Mouse (Mus musculus) hindbrain, embryonic 14.5 days (tissue): ENCODE data around the gene Ap1s3. TPM values are rescaled to one million over a fixed set of nuclear protein-coding genes. Genes with fewer than 3 reads are reported as not detected.
A peak's percentile ranks its signal among the peaks of the same experiment; 100 is the strongest.

Source experiments
- ATAC-seq: fragments of 200-750 bp; cut with Nextera tagmentation; 2 replicates; pipeline ENCODE4 v1.8.0; 2017; ENCODE audit warnings: moderate number of reproducible peaks, mild to moderate bottlenecking, moderate TSS enrichment, moderate library complexity; ENCODE audit not compliant: low FRiP score
- DNase-seq: peaks from one replicate; pipeline ENCODE4 v3.0.0-alpha.2; 2015; ENCODE audit warnings: low spot score
- H3K27ac ChIP-seq: fragments of 300-500 bp; sonication (generic); 2 replicates; pipeline ENCODE4 v1.5.1; 2014; ENCODE audit warnings: mild to moderate bottlenecking, moderate library complexity
- H3K27me3 ChIP-seq: fragments of 300-500 bp; sonication (generic); 2 replicates; pipeline ENCODE4 v1.6.1; 2014; ENCODE audit warnings: mild to moderate bottlenecking, low read length, mixed read lengths; ENCODE audit not compliant: control insufficient read depth, insufficient read depth
- H3K36me3 ChIP-seq: fragments of 300-500 bp; sonication (generic); replicated peaks from 2 replicates; pipeline ENCODE4 v1.6.1; 2014; ENCODE audit not compliant: control insufficient read depth, insufficient read depth
- H3K4me1 ChIP-seq: fragments of 300-500 bp; sonication (generic); replicated peaks from 2 replicates; pipeline ENCODE4 v1.6.1; 2014; ENCODE audit warnings: antibody characterized with exemption, low read length, mixed read lengths; ENCODE audit not compliant: control insufficient read depth, insufficient read depth
- H3K4me2 ChIP-seq: fragments of 300-500 bp; sonication (generic); replicated peaks from 2 replicates; pipeline ENCODE4 v1.6.1; 2014; ENCODE audit warnings: mild to moderate bottlenecking, moderate library complexity
- H3K4me3 ChIP-seq: fragments of 300-500 bp; sonication (generic); replicated peaks from 2 replicates; pipeline ENCODE4 v1.5.1; 2014; ENCODE audit warnings: mild to moderate bottlenecking, low read length
- H3K9ac ChIP-seq: fragments of 300-500 bp; sonication (generic); 2 replicates; pipeline ENCODE4 v1.6.1; 2014
- H3K9me3 ChIP-seq: fragments of 300-500 bp; sonication (generic); 2 replicates; pipeline ENCODE4 v1.6.1; 2016; ENCODE audit warnings: low read length; ENCODE audit not compliant: control insufficient read depth
- WGBS: fragments of 180-500 bp; shearing (Covaris S2); extraction: QIAGEN DNeasy Blood & Tissue Kit; methylation state at CpG from one replicate; pipeline ENCODE4 v1.1.7; 2014; 5-methylcytosine and 5-hydroxymethylcytosine counted together
- polyA plus RNA-seq: library from polyadenylated mRNA; unstranded; fragments of >200 nt; fragmentation: Nextera tagmentation; extraction: Ambion mirVana; gene quantifications from 2 replicates; pipeline ENCODE4 v1.2.1, GENCODE M21; 2014

Gene Ap1s3
- polyA plus RNA-seq, result 0.20 and 0.35 TPM in 2 replicates

DNA sequence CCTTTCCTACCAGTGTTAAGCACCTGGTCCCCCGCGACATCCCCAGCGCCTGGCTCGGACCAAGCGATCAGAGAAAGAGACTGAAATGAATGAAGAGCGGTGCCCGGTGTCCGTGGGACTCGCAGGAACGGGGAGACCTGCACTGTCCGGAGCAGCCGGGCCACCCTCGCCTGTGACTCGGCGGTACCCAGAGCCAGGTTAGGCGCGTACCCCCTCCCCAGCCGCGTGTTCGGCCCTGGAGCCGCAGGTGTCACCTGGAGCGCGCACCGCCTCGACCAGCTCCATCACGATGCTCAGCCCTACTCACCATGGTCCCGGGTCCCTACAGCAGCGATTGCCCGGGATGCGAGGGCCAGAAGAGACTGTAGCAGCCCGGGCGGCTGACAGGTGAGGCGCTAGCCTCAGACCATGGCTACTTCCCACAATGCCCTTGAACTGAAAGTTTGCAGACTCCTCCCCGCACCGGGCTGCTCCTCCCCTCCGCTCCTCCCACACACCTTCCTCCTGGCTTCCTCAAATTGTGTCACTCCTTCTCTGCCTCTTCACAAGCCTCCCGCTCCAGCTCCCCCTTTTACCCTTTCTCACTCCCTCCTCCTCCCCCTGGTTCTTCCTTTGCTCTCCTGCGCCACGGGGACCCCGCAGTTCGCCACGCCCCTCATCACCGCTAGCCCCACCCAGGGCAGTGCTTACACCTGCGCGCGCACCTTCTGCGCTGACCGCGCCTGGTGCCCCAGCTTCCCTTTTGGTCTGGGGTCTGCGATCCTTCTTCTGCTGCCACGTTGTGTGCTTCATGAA is at the start of gene Ap1s3:
TSS of gene Ap1s3 (minus strand) at position 430 of the 795 bp plus-strand sequence.
- ATAC-seq (peak; percentile 86), DNase-seq (peak; percentile 33)
- WGBS, result under 1% methylated on average over 42 of the region's 51 CpGs
- Histone ChIP-seq H3K27ac (no peak within 1 kb of the TSS), H3K4me2 (peak within 1 kb of the TSS; percentile 99), H3K36me3 (no peaks in the 10 kb centered on the region), H3K9me3 (no peaks in the 10 kb centered on the region), H3K27me3 (peaks cover 34% of the 10 kb centered on the region), H3K4me1 (peaks cover 6% of the 10 kb centered on the region; the same call in 1 of the 2 replicates), H3K9ac (peak within 1 kb of the TSS; percentile 57), H3K4me3 (peak within 1 kb of the TSS; percentile 57)

DNA sequence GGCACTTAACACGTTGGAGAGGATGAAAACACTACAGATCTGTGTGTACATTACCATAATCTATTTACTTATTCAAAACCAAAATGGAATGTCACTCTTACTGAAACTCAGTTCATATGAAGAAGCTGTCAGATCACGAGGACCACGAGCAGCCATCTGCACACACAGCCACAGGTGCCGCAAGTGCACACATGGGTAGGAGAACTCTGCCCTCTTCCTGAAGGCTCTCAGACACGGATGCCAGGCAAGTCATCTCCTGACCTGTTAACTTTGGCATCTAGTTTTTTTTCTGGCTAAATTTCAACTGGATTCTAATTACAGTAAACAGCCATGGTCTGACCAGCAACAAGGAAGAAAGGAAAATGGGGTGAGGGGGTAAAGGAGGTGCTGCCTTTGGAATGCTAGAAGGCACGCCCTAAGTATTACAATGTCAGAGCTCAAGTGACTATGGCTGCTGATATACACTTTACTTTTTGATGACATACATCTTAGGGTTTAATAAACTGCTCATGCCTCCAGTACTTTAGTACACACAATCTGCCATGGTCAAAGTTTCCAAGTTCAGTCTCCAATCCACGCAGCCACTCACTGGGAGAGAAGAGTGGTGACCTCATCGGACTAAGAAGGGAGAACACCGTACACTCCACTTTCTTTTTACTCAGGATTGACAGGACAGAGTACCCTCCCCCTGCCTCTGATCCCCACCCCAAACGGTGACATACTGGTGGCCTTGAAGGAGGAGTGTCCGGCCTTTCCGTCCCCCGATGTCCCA is 42.6 kb upstream of the Ap1s3 start:
- H3K27ac ChIP-seq, result no peak overlapping the region
- ATAC-seq, result no peak
- 89% methylated on average over 13 of the region's 13 CpGs for WGBS
- no peak overlapping the region for H3K4me2 ChIP-seq
- H3K27me3 ChIP-seq, result no peaks in the 10 kb centered on the region
- no peak overlapping the region for H3K4me3 ChIP-seq
- peaks cover 11% of the 10 kb centered on the region; the same call in 1 of the 2 replicates for H3K4me1 ChIP-seq
- H3K36me3 ChIP-seq, result peaks cover 33% of the 10 kb centered on the region
- no peak for DNase-seq
- H3K9me3 ChIP-seq, result no peaks in the 10 kb centered on the region
- H3K9ac ChIP-seq, result no peak overlapping the region

DNA sequence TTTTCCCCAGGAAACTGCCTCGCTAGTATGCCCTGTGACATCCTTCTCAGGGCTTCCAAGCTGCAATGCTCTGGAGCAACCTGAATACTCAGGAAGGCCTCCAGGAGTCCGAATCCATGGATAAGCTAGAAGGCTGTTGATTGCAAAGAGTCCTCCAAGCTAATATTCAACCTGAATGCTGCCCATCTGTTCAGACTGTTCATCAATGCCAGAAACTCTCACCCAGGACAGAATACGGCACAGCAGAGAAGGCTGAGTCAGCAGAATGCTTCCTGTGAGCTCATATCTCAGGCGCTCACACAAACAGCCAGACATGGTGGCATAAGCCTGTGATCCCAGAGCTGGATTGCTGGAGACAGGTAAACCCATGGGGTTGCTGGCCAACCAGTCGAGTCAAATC is 41.3 kb upstream of the Ap1s3 start:
- H3K4me1 ChIP-seq, result peaks cover 11% of the 10 kb centered on the region; the same call in 1 of the 2 replicates
- 90% methylated on average over 5 of the region's 5 CpGs for WGBS
- H3K36me3 ChIP-seq, result peaks cover 42% of the 10 kb centered on the region
- ATAC-seq, result no peak
- H3K27ac ChIP-seq, result no peak overlapping the region
- H3K9me3 ChIP-seq, result no peaks in the 10 kb centered on the region
- no peaks in the 10 kb centered on the region for H3K27me3 ChIP-seq
- no peak for DNase-seq
- no peak overlapping the region for H3K4me2 ChIP-seq
- no peak overlapping the region for H3K4me3 ChIP-seq
- H3K9ac ChIP-seq, result no peak overlapping the region

DNA sequence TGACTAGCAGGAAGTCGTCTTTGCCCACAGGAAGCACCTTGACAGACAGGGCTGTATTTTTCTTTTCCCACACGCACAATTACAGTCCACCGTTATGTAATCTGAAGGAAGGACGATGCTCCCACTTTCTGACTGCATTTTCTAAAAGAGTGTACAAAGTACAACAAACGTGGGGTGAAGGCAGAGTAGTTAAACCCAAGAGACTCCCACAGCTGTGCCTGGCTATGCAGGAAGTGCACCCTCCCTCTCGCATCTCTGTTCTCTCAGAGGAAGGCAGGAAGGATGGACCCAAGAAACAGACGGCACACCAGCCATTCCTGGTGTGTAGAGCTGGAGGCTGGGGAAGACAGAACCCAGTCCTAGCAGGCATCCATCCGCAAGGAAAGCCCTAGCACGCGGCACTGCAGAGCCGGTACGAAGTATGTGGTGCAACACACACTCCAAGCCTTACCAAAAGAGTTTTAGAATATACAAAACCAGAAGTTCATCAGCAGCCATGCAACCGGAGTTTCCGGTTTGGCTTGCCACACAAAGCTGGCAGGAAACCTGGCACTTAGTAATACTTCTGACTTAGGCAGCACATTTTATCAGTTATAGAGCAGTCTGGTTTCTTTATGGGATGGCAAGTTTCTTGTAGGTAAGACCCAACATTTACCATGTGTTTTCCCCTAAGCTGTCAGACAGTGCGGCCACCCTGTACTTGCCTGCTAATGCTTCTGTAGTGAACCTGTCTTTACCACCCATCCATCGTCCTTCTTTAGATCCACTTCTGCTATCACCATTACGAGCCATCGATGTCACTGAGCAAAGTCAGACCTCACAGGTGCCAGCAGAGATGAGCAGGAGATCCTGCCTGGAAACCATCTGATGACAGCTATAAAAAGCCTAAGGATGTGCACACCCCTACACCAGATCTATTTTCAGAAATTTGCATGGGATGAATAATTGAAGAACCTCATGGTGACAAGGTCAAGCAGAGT is 39.7 kb upstream of the Ap1s3 start:
- Histone ChIP-seq H3K9ac (no peak overlapping the region), H3K4me1 (peaks cover 11% of the 10 kb centered on the region; the same call in 1 of the 2 replicates), H3K27me3 (no peaks in the 10 kb centered on the region), H3K27ac (peak overlapping the region; percentile 34; the same call in 1 of the 2 replicates), H3K9me3 (no peaks in the 10 kb centered on the region), H3K4me3 (no peak overlapping the region), H3K4me2 (no peak overlapping the region), H3K36me3 (peaks cover 53% of the 10 kb centered on the region)
- 82% methylated on average over 18 of the region's 18 CpGs for WGBS
- DNase-seq, result no peak
- ATAC-seq, result no peak; the same call in 1 of the 2 replicates

DNA sequence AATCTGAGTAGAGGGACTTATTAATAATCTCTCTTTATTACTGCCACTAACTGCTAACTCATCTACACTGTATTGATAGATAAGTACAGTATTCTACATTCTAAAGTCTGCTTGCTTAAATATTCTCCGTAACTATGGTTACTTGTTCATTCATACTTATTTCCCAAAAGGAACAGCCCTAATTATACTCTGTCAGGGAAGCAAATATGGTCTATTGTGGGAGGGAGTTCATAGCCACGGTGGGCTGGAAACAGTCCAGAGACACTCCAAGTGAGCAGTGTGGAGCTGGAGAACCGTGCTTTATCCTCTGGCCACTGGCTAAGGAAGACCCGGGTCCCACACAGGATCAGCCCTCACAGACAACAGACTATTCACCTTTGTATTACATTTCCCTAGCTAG is 38.9 kb upstream of the Ap1s3 start:
- WGBS, result 43% methylated on average over 4 of the region's 4 CpGs
- Histone ChIP-seq H3K9ac (no peak overlapping the region), H3K9me3 (no peaks in the 10 kb centered on the region), H3K4me3 (no peak overlapping the region), H3K27me3 (no peaks in the 10 kb centered on the region), H3K36me3 (peaks cover 60% of the 10 kb centered on the region), H3K4me1 (peaks cover 11% of the 10 kb centered on the region; the same call in 1 of the 2 replicates), H3K27ac (peak overlapping the region; percentile 34; the same call in 1 of the 2 replicates), H3K4me2 (no peak overlapping the region)
- no peak for DNase-seq
- ATAC-seq, result peak; percentile 60; the same call in 1 of the 2 replicates

DNA sequence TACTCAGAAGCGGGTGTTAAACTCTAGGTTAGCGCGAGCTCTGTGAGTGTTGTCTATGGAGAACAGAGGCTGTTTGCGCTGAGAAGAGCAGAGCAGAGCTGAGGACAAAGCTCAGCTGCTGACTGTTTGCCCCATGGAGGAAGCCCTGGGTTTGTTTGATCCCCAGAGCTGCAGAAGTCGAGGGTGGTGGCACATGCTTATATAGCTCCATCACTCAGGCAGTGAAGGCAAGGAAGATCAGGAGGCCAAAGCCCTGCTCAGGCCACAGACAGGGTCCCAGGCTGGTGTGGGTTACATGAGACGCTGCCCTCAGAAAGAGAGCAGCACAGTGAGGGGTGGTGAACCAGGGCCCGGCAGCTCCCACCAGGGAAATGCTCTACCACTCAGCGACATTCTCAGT is 38.4 kb upstream of the Ap1s3 start:
- peaks cover 63% of the 10 kb centered on the region for H3K36me3 ChIP-seq
- no peak for DNase-seq
- no peaks in the 10 kb centered on the region for H3K9me3 ChIP-seq
- peaks cover 11% of the 10 kb centered on the region; the same call in 1 of the 2 replicates for H3K4me1 ChIP-seq
- H3K27ac ChIP-seq, result no peak overlapping the region
- no peak overlapping the region for H3K4me2 ChIP-seq
- ATAC-seq, result no peak
- 80% methylated on average over 8 of the region's 8 CpGs for WGBS
- H3K27me3 ChIP-seq, result no peaks in the 10 kb centered on the region
- no peak overlapping the region for H3K4me3 ChIP-seq
- H3K9ac ChIP-seq, result no peak overlapping the region

DNA sequence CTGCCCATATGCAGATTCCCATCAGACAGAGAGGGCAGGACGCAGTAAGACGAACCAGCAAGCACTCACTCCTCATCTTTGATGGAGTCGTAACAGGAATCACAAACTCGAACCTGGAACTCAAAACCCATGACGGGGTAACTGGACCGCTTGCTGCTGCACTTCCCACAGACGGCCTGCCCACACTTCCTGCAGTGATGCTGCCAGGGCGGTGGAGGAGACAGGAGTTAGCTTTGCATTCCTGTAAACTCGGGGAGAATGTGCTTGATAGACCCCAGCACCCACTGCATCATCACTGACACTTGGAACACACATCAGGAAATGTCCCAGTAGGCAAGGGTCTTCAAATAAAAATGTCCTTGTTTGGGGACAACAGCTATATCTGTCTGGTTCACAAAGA is 35.6 kb upstream of the Ap1s3 start:
- H3K4me2 ChIP-seq, result no peak overlapping the region
- DNase-seq (no peak), ATAC-seq (no peak)
- H3K4me3 ChIP-seq, result no peak overlapping the region
- no peak overlapping the region for H3K9ac ChIP-seq
- H3K27me3 ChIP-seq, result no peaks in the 10 kb centered on the region
- WGBS, result 92% methylated on average over 9 of the region's 9 CpGs
- no peak overlapping the region for H3K27ac ChIP-seq
- H3K4me1 ChIP-seq, result peaks cover 11% of the 10 kb centered on the region; the same call in 1 of the 2 replicates
- peaks cover 63% of the 10 kb centered on the region for H3K36me3 ChIP-seq
- no peaks in the 10 kb centered on the region for H3K9me3 ChIP-seq

DNA sequence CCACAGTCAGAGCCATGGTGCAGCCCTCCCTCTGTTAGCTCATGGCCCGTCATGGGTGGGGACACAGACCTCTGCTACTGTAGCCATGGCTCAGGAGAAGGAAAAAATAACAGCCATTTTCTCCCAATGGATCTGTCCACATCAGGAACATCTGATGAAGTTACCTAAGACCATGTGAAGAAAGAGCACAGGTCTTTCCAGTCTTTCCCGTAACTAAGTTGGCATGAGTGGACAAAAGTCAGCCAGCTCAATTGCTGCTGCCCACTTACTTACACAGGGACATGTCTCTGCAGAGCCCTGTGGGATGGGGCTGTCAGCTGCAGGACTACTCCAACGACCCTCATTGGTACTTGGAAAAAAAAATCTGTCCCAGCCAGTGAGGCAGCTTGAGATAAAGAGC is 34.9 kb upstream of the Ap1s3 start:
- Histone ChIP-seq H3K27ac (no peak overlapping the region), H3K9me3 (no peaks in the 10 kb centered on the region), H3K27me3 (no peaks in the 10 kb centered on the region), H3K9ac (no peak overlapping the region), H3K36me3 (peaks cover 63% of the 10 kb centered on the region), H3K4me2 (no peak overlapping the region), H3K4me3 (no peak overlapping the region), H3K4me1 (peaks cover 11% of the 10 kb centered on the region; the same call in 1 of the 2 replicates)
- no peak for ATAC-seq
- 88% methylated on average over 3 of the region's 3 CpGs for WGBS
- no peak for DNase-seq
